ENCODE assay signal across 11 mouse cellular contexts in genomic region chr5:142780579-142780978, GRCm38 (mm10). TPM values are rescaled to one million over a fixed set of nuclear protein-coding genes. Genes with fewer than 3 reads are reported as not detected.
A peak's percentile ranks its signal among the peaks of the same experiment; 100 is the strongest.
DNase-seq lines count a peak whose midpoint lies in the region; ATAC-seq and TF ChIP-seq lines count a peak whose summit lies in the region.
"Had no signal": no experiment of that assay in that cellular context is flagged by ENCODE, and none has a peak within 500 bp of the region (broad histone marks: within the 10 kb centered on the region; RNA-seq: fewer than 3 reads in every experiment).

No protein-coding gene starts in this region.

- ATAC-seq in heart, embryonic 11.5 days (replicated peaks; ENCODE audit: insufficient number of reproducible peaks, low FRiP score, low TSS enrichment) = no peak
- 0 out of 2 replicates have a peak, but pooled peaks have one; percentile 14 for ATAC-seq in midbrain, embryonic 11.5 days (ENCODE audit: low FRiP score)
- ATAC-seq in midbrain, embryonic 14.5 days (ENCODE audit: low FRiP score, low TSS enrichment) = no peak
- ATAC-seq in hindbrain, embryonic 13.5 days (ENCODE audit: low FRiP score) = peak; percentile 19; the same call in 1 of the 2 replicates
- peak; percentile 22; the same call in 1 of the 2 replicates for ATAC-seq in neural tube, embryonic 14.5 days (ENCODE audit: low read depth)

- TF ChIP-seq CTCF in heart, adult 2 months (IDR thresholded peaks at IDR 0.05) = no peak

- H3K9me3 ChIP-seq in heart, embryonic 11.5 days (replicated peaks; ENCODE audit: control insufficient read depth, low read length) = no peaks in the 10 kb centered on the region
- no peaks in the 10 kb centered on the region for H3K9me3 ChIP-seq in midbrain, embryonic 11.5 days (ENCODE audit: control insufficient read depth, low read length)
- no peaks in the 10 kb centered on the region for H3K9me3 ChIP-seq in midbrain, embryonic 14.5 days (ENCODE audit: control insufficient read depth, low read length)
- H3K9me3 ChIP-seq in hindbrain, embryonic 13.5 days = no peaks in the 10 kb centered on the region
- no peaks in the 10 kb centered on the region for H3K9me3 ChIP-seq in neural tube, embryonic 14.5 days (ENCODE audit: control insufficient read depth, low read length)
- H3K9me3 ChIP-seq: liver, embryonic 15.5 days had no signal

- H3K4me2 ChIP-seq in heart, embryonic 11.5 days = no peak overlapping the region
- H3K4me2 ChIP-seq in midbrain, embryonic 11.5 days = no peak overlapping the region
- no peak overlapping the region for H3K4me2 ChIP-seq in midbrain, embryonic 14.5 days (ENCODE audit: low read length)
- H3K4me2 ChIP-seq in hindbrain, embryonic 13.5 days = no peak overlapping the region
- H3K4me2 ChIP-seq in neural tube, embryonic 14.5 days (ENCODE audit: low read depth, low read length) = no peak overlapping the region
- H3K4me2 ChIP-seq: liver, embryonic 15.5 days had no signal

- TF ChIP-seq EP300 in heart, adult 2 months (IDR thresholded peaks at IDR 0.05; ENCODE audit: insufficient read depth, low read depth, low read length) = no peak

- H3K36me3 ChIP-seq in heart, embryonic 11.5 days (ENCODE audit: control insufficient read depth, insufficient read depth, low read length) = peaks cover 7% of the 10 kb centered on the region
- H3K36me3 ChIP-seq in heart, adult 2 months (ENCODE audit: control insufficient read depth, insufficient read depth, low read length) = no peaks in the 10 kb centered on the region
- peaks cover 17% of the 10 kb centered on the region for H3K36me3 ChIP-seq in midbrain, embryonic 11.5 days (ENCODE audit: control insufficient read depth, insufficient read depth, low read length)
- H3K36me3 ChIP-seq in midbrain, embryonic 14.5 days (ENCODE audit: control insufficient read depth, insufficient read depth, low read length) = peaks cover 53% of the 10 kb centered on the region
- H3K36me3 ChIP-seq in hindbrain, embryonic 13.5 days = peaks cover 60% of the 10 kb centered on the region
- H3K36me3 ChIP-seq in neural tube, embryonic 14.5 days (ENCODE audit: control insufficient read depth, insufficient read depth, low read length) = peaks cover 10% of the 10 kb centered on the region

- peaks cover 16% of the 10 kb centered on the region for H3K4me1 ChIP-seq in heart, embryonic 11.5 days (ENCODE audit: control insufficient read depth, insufficient read depth, low read length)
- H3K4me1 ChIP-seq in heart, adult 2 months (ENCODE audit: control insufficient read depth, insufficient read depth, low read length) = peaks cover 7% of the 10 kb centered on the region
- H3K4me1 ChIP-seq in midbrain, embryonic 11.5 days (ENCODE audit: control insufficient read depth, insufficient read depth, low read length) = peaks cover 7% of the 10 kb centered on the region
- peaks cover 14% of the 10 kb centered on the region for H3K4me1 ChIP-seq in midbrain, embryonic 14.5 days (ENCODE audit: control insufficient read depth, insufficient read depth, low read length)
- peaks cover 67% of the 10 kb centered on the region for H3K4me1 ChIP-seq in hindbrain, embryonic 13.5 days (replicated peaks)
- peaks cover 20% of the 10 kb centered on the region for H3K4me1 ChIP-seq in neural tube, embryonic 14.5 days (ENCODE audit: control insufficient read depth, insufficient read depth, low read length)

- DNase-seq in heart, adult 2 months = no peak
- DNase-seq in midbrain, embryonic 11.5 days (ENCODE audit: low spot score, missing footprints) = no peak
- no peak for DNase-seq in midbrain, embryonic 14.5 days
- DNase-seq in natural killer cell, adult 2 months (ENCODE audit: low spot score in 2 of 2) = no peak
- no peak for DNase-seq in layer of hippocampus, adult 11-12 months (ENCODE audit: low spot score)
- DNase-seq: B cell, adult 2 months; kidney, adult 2 months had no signal

- intact Hi-C loops in heart, adult 2 months (cut with DNase I) = no loop called here

- H3K4me3 ChIP-seq in heart, embryonic 11.5 days (ENCODE audit: low read depth, low read length) = no peak overlapping the region
- H3K4me3 ChIP-seq in heart, adult 2 months = no peak overlapping the region
- no peak overlapping the region for H3K4me3 ChIP-seq in midbrain, embryonic 11.5 days (ENCODE audit: low read depth, low read length)
- H3K4me3 ChIP-seq in midbrain, embryonic 14.5 days (replicated peaks; ENCODE audit: low read depth, low read length) = no peak overlapping the region
- no peak overlapping the region for H3K4me3 ChIP-seq in hindbrain, embryonic 13.5 days
- no peak overlapping the region for H3K4me3 ChIP-seq in neural tube, embryonic 14.5 days (ENCODE audit: low read depth, low read length)
- H3K4me3 ChIP-seq: liver, embryonic 15.5 days had no signal

- 66% methylated on average over 5 of the region's 5 CpGs for WGBS in heart, embryonic 11.5 days (ENCODE audit: insufficient replicate concordance)
- 71% methylated on average over 5 of the region's 5 CpGs for WGBS in heart, adult 2 months
- WGBS in midbrain, embryonic 11.5 days = 92% methylated on average over 5 of the region's 5 CpGs
- 80% methylated on average over 5 of the region's 5 CpGs for WGBS in midbrain, embryonic 14.5 days
- 80% methylated on average over 5 of the region's 5 CpGs for WGBS in hindbrain, embryonic 13.5 days
- WGBS in neural tube, embryonic 14.5 days = 70% methylated on average over 5 of the region's 5 CpGs

- H3K27me3 ChIP-seq in heart, embryonic 11.5 days (ENCODE audit: control insufficient read depth, insufficient read depth, low read length) = no peaks in the 10 kb centered on the region
- H3K27me3 ChIP-seq in heart, adult 2 months (ENCODE audit: control insufficient read depth, insufficient read depth, low read length) = no peaks in the 10 kb centered on the region
- H3K27me3 ChIP-seq in midbrain, embryonic 11.5 days (ENCODE audit: control insufficient read depth, insufficient read depth, low read length) = no peaks in the 10 kb centered on the region
- H3K27me3 ChIP-seq in midbrain, embryonic 14.5 days (ENCODE audit: control insufficient read depth, insufficient read depth, low read length) = no peaks in the 10 kb centered on the region
- no peaks in the 10 kb centered on the region for H3K27me3 ChIP-seq in hindbrain, embryonic 13.5 days
- H3K27me3 ChIP-seq in neural tube, embryonic 14.5 days (ENCODE audit: control insufficient read depth, insufficient read depth, low read length) = no peaks in the 10 kb centered on the region
- H3K27me3 ChIP-seq: liver, embryonic 15.5 days had no signal

- H3K79me2 ChIP-seq in heart, adult 2 months (replicated peaks; ENCODE audit: control insufficient read depth, insufficient read depth, low read length) = peaks cover 4% of the 10 kb centered on the region

- peak overlapping the region; percentile 41 for H3K27ac ChIP-seq in heart, embryonic 11.5 days (ENCODE audit: low read depth, low read length)
- no peak overlapping the region for H3K27ac ChIP-seq in heart, adult 2 months
- H3K27ac ChIP-seq in midbrain, embryonic 11.5 days (ENCODE audit: low read depth, low read length) = no peak overlapping the region
- no peak overlapping the region for H3K27ac ChIP-seq in midbrain, embryonic 14.5 days (replicated peaks; ENCODE audit: low read depth, low read length)
- H3K27ac ChIP-seq in hindbrain, embryonic 13.5 days = peak overlapping the region; percentile 55; the same call in 1 of the 2 replicates
- no peak overlapping the region; the same call in 1 of the 2 replicates for H3K27ac ChIP-seq in neural tube, embryonic 14.5 days (ENCODE audit: low read depth, low read length)
- H3K27ac ChIP-seq: liver, embryonic 15.5 days had no signal

- no peak overlapping the region for H3K9ac ChIP-seq in heart, embryonic 11.5 days (ENCODE audit: low read depth, low read length)
- H3K9ac ChIP-seq in heart, adult 2 months (ENCODE audit: low read depth, low read length) = no peak overlapping the region
- no peak overlapping the region for H3K9ac ChIP-seq in midbrain, embryonic 11.5 days (ENCODE audit: low read length)
- no peak overlapping the region for H3K9ac ChIP-seq in midbrain, embryonic 14.5 days (replicated peaks; ENCODE audit: low read length)
- no peak overlapping the region for H3K9ac ChIP-seq in hindbrain, embryonic 13.5 days
- H3K9ac ChIP-seq in neural tube, embryonic 14.5 days (replicated peaks; ENCODE audit: low read depth, low read length) = no peak overlapping the region
- H3K9ac ChIP-seq: liver, embryonic 15.5 days had no signal

- TF ChIP-seq POLR2A in heart, adult 2 months (IDR thresholded peaks at IDR 0.05; ENCODE audit: insufficient read depth, low read depth, low read length) = no peak

RNA-seq across cellular contexts. Expression of gene Tnrc18, which starts 36.9 kb away (rescaled TPM):
- polyA plus RNA-seq in heart, embryonic 11.5 days (2014; fragmentation: Nextera tagmentation; extraction: Ambion mirVana) = 23.5 and 24.4 TPM in 2 replicates
- total RNA-seq in heart, adult 2 months (2021) = 10 to 100 TPM; 49.7 to 60.3 TPM
- 15.1 and 18.5 TPM in 2 replicates for polyA plus RNA-seq in heart, adult 2 months (2012; rRNA removed)
- 26.9 and 27.4 TPM in 2 replicates for polyA plus RNA-seq in midbrain, embryonic 11.5 days (2014; fragmentation: Nextera tagmentation; extraction: Ambion mirVana)
- 37.7 and 47.4 TPM in 2 replicates for polyA plus RNA-seq in midbrain, embryonic 14.5 days (2014; fragmentation: Nextera tagmentation; extraction: Ambion mirVana)
- polyA plus RNA-seq in hindbrain, embryonic 13.5 days (2015; fragmentation: Nextera tagmentation; extraction: Ambion mirVana) = 33.1 and 35.8 TPM in 2 replicates
- polyA plus RNA-seq in neural tube, embryonic 14.5 days (2014; fragmentation: Nextera tagmentation; extraction: Ambion mirVana) = 36.4 and 39.9 TPM in 2 replicates

Comparison
In these comparisons a context has a peak if more than half of its experiments do, and no peak if none do; other contexts are left out.
1. ATAC-seq: peak in midbrain, embryonic 11.5 days (single experiment), hindbrain, embryonic 13.5 days (single experiment) and neural tube, embryonic 14.5 days (single experiment); none in heart, embryonic 11.5 days (single experiment) and midbrain, embryonic 14.5 days (single experiment).
2. H3K27ac ChIP-seq: peak in heart, embryonic 11.5 days (single experiment) and hindbrain, embryonic 13.5 days (single experiment); none in heart, adult 2 months (single experiment), midbrain, embryonic 11.5 days (single experiment), midbrain, embryonic 14.5 days (single experiment) and neural tube, embryonic 14.5 days (single experiment).